8 mouse cellular contexts compared by ENCODE assay signal in the genomic region with DNA sequence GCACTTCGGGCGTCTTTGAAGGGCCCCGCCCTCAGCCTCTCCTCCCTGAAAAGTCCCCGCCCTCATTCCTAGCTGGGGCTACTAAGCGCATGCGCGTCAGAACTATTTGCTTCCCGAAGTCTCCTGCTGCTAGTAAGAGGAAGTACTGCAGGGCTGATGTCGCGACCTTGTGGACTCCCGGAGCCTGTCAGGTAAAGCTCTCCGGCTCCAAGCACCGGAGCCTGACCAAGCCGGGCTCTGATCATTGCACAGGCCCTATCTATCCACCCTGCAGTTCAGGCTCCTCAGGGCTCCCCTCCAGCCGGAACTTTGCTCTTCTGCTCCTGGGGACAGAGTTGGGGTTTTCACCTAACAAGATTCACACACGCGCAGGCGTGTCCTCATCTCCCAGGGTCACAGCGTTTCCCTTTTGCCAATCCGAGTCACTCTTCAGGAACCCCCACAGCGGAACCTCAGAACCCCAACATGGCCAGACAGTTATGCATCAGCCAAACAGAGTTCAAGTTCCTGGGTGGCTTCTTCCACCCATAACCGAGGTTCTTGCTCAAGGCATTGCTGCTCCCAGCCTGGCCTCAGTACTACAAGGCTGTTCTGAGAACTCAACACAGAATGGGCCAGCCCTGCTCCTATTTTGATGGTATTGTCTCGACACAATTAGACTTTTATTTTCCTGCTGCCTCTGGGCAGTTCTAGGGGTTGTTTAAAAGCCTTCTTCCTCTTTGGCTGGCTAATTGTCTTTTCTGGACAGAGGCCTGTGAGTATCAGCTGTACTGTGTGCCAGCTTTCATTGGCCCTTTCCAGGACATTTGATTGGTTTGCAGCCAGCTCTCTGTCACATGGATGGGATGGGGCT. TPM values are rescaled to one million over a fixed set of nuclear protein-coding genes. Genes with fewer than 3 reads are reported as not detected.
DNase-seq lines count a peak whose midpoint lies in the region; ATAC-seq lines count a peak whose summit lies in the region.

A gene (plus strand): TSS at position 48 of the 853 bp plus-strand sequence.

- peaks cover 7% of the 10 kb centered on the region for H3K4me1 ChIP-seq in intestine, embryonic 14.5 days (replicated peaks; ENCODE audit: control insufficient read depth, insufficient read depth, low read length)

- peak; percentile 92 for DNase-seq in adrenal gland, postnatal 10 days
- DNase-seq in embryo, embryonic 9.5 days (ENCODE audit: extremely low spot score), result peak; percentile 90
- peak; percentile 80 to 85 for DNase-seq in gastrocnemius, postnatal 36 days
- DNase-seq in intestine, embryonic 14.5 days (ENCODE audit: low spot score), result peak; percentile 92
- DNase-seq in left cerebral cortex, postnatal 10 days (ENCODE audit: extremely low spot score in 1 of 2, low spot score in 2 of 2), result peak; percentile 71 to 89
- peak; percentile 69 for DNase-seq in right cerebral cortex, postnatal 14 days
- peak; percentile 80 for DNase-seq in urinary bladder, postnatal 25 days (ENCODE audit: low spot score)

- intact Hi-C loops in gastrocnemius, postnatal 36 days (cut with DNase I), result no loop called here
- intact Hi-C loops in left cerebral cortex, postnatal 10 days (cut with DNase I), result no loop called here

- peak within 1 kb of the TSS; percentile 41 for H3K4me3 ChIP-seq in intestine, embryonic 14.5 days (ENCODE audit: low read depth, low read length)

- no peaks in the 10 kb centered on the region for H3K9me3 ChIP-seq in intestine, embryonic 14.5 days (ENCODE audit: control insufficient read depth, low read length)

- no peaks in the 10 kb centered on the region for H3K27me3 ChIP-seq in intestine, embryonic 14.5 days (replicated peaks; ENCODE audit: control insufficient read depth, insufficient read depth, low read length)

- peak within 1 kb of the TSS; percentile 52 for H3K4me2 ChIP-seq in intestine, embryonic 14.5 days (ENCODE audit: low read length)

- H3K27ac ChIP-seq in intestine, embryonic 14.5 days (ENCODE audit: low read depth), result peak within 1 kb of the TSS; percentile 10; the same call in 1 of the 2 replicates

- peak within 1 kb of the TSS; percentile 31 for H3K9ac ChIP-seq in intestine, embryonic 14.5 days (ENCODE audit: low read length)

- WGBS in intestine, embryonic 14.5 days, result 4% methylated on average over 23 of the region's 23 CpGs

- no peaks in the 10 kb centered on the region for H3K36me3 ChIP-seq in intestine, embryonic 14.5 days (ENCODE audit: control insufficient read depth, insufficient read depth, low read length)

- peak; percentile 90 for ATAC-seq in intestine, embryonic 14.5 days (replicated peaks; ENCODE audit: low FRiP score, low TSS enrichment, low read depth)
- ATAC-seq in megakaryocyte progenitor cell, adult 5-6 weeks (replicated peaks; ENCODE audit: poor library complexity), result peak; percentile 80

RNA-seq across cellular contexts. Expression of the gene that starts here (rescaled TPM):
- 10 to 100 TPM; 68.9 to 77.9 TPM for total RNA-seq in adrenal gland, postnatal 10 days (2021)
- total RNA-seq in gastrocnemius, postnatal 36 days (2021), result 10 to 100 TPM; 23.8 to 40.2 TPM
- 15.5 and 19.5 TPM in 2 replicates for polyA plus RNA-seq in intestine, embryonic 14.5 days (2014; fragmentation: Nextera tagmentation; extraction: Ambion mirVana)
- 1 to 10 TPM; 3.8 to 4.8 TPM for total RNA-seq in left cerebral cortex, postnatal 10 days (2021)
- 27.2 and 28.1 TPM in 2 replicates for total RNA-seq in megakaryocyte progenitor cell, adult 5-6 weeks (2015)
- 11.7 and 15.5 TPM in 2 replicates for total RNA-seq in megakaryocyte progenitor cell, adult 5-6 weeks (2017)

Comparison
In these comparisons a context has a peak if more than half of its experiments do, and no peak if none do; other contexts are left out.
1. Peak in every context shown above with its lines: DNase-seq, ATAC-seq, H3K4me3 ChIP-seq and H3K27ac ChIP-seq.